Mouse (Mus musculus) gastrocnemius, postnatal 14 days (tissue): ENCODE data around the gene Wdr4. TPM values are rescaled to one million over a fixed set of nuclear protein-coding genes. Genes with fewer than 3 reads are reported as not detected.
A peak's percentile ranks its signal among the peaks of the same experiment; 100 is the strongest.

Source experiments
- DNase-seq: peaks from one replicate; pipeline ENCODE4 v3.0.0; 2021; ENCODE audit warnings: mixed read lengths
- intact Hi-C: fragments of 180-260 bp; cut with DNase I; formaldehyde crosslinking; loops from one replicate; pipeline ENCODE4 v1.15.1; 2025; ENCODE audit warnings: low total_unique reads
- microRNA-seq, 2 experiments: library from miRNA; unstranded; fragments of <30 nt; microRNA quantifications; one replicate each; pipeline ENCODE4 v1.2.0; 2021
- total RNA-seq, 2 experiments: library from RNA; stranded (reverse); gene quantifications; 2 replicates each; pipeline ENCODE4 v1.2.3; 2021

Gene Wdr4
- total RNA-seq, 2 experiments from 2014 or later = 6.7 to 7.9 TPM

GRCm38 (mm10) chr17:31456723-31457567 is 62.8 kb downstream of the Wdr4 start:
- peak; percentile 61 for DNase-seq
- intact Hi-C loops = no loop called here

DNA sequence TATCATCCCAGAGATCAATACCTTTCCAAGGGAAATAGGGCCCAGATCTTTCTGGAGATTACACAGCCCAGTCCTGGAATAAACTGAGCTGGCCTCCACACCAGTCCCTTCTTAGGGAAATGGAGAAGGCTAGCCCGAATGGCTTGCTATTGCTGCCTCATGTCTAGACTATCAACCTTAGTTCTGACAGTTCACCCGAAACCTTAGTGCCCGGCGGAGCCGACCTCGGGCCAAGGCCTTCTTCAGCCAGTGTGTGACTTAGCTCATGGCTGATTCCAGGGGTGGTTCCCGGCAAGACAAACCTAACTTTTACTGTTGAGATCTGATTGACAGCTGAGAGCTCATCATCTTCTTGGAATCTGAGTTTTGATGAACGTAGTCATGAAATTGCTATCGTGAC is 65.7 kb downstream of the Wdr4 start:
- no peak for DNase-seq
- intact Hi-C loops = no loop called here

DNA sequence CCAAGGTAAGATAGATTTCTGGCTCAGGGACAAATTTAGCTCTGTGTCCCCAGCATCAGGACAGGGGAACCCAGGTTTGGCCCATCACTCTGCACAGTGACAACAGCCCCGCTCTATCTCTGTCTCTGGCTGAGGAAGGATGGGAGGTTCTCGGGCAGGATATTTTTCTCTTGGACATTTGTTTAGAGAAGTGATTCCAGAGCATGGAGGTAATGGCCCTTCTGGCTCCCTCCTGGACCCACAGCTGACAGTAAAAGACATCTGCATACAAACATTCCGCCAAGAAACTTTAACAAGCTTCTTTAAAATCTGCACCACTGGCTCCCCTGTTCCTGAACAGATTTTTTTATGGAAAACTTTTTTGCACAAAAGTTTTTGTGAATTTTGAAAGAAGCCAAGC is 66.3 kb downstream of the Wdr4 start:
- intact Hi-C loops = no loop called here
- no peak for DNase-seq

DNA sequence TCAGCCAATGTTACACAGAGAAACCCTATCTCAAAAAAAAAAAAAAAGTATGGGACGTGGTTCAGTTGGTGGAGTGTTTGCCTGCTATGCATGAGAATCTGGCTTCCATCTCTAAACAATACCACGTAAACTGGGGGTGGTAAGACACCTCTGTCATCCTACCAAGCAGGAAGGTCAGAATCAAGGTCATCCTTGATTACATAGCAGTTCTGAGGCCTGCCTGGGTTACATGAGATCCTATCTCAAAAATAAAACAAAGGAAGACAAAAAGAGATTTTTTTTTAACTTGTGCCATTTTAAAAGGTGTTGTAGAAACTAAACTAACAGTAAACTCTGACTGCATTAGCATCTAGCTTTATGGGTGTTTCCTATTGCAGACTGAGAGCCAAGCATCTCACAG is 67.0 kb downstream of the Wdr4 start:
- intact Hi-C loops = no loop called here
- DNase-seq = no peak

- DNase-seq = no peak
These were observed 68.5 kb downstream of the Wdr4 start for GRCm38 (mm10) chr17:31451179-31451708.

GRCm38 (mm10) chr17:31450206-31450605 is 69.6 kb downstream of the Wdr4 start:
- intact Hi-C loops = no loop called here
- DNase-seq = no peak

More at GRCm38 (mm10) chr17:31451179-31451708, 68.5 kb downstream of the Wdr4 start:
- intact Hi-C loops = no loop called here

GRCm38 (mm10) chr17:31448519-31448918 is 71.3 kb downstream of the Wdr4 start:
- no peak for DNase-seq
- intact Hi-C loops = no loop called here

GRCm38 (mm10) chr17:31447766-31448165 is 72.0 kb downstream of the Wdr4 start:
- intact Hi-C loops = no loop called here
- DNase-seq = no peak

GRCm38 (mm10) chr17:31445061-31445731 is 74.6 kb downstream of the Wdr4 start:
- intact Hi-C loops = no loop called here
- no peak for DNase-seq

Small RNA genes within 50 kb of the gene (microRNA-seq; reads per million reads assigned to microRNA genes)
- gene Gm24970 = 0 reads per million in 2 experiments

Other genes starting within 250 kb of the Wdr4 start
- 10 to 100 TPM; 10.0 to 12.5 TPM for gene Rsph1, start 242.6 kb downstream of the Wdr4 start, total RNA-seq
- 1 to 10 TPM; 2.5 to 2.7 TPM for gene Slc37a1, start 233.2 kb downstream of the Wdr4 start, total RNA-seq
- gene Pde9a, start 133.8 kb downstream of the Wdr4 start, total RNA-seq = 1 to 10 TPM; 4.5 to 6.5 TPM
- gene Ndufv3, start 135 bp upstream of the Wdr4 start, total RNA-seq = 100 to 1,000 TPM; 423 to 456 TPM
- gene Pknox1, start 44.8 kb upstream of the Wdr4 start, total RNA-seq = 10 to 100 TPM in 1 of 2 experiments, 1 to 10 TPM in 1; 7.9 to 10.7 TPM
- gene Cbs, start 117.3 kb upstream of the Wdr4 start, total RNA-seq = under 1 TPM; 0.35 to 0.44 TPM
- gene U2af1, start 138.9 kb upstream of the Wdr4 start, total RNA-seq = 10 to 100 TPM; 69.9 to 83.9 TPM
- not detected for gene Cryaa, start 157.8 kb upstream of the Wdr4 start, total RNA-seq